Mouse (Mus musculus) forebrain, embryonic 15.5 days (tissue): ENCODE measurements around the gene Krtap5-1. TPM values are rescaled to one million over a fixed set of nuclear protein-coding genes. Genes with fewer than 3 reads are reported as not detected.
"Not testable (repeated sequence)": the region's sequence is repeated elsewhere in the genome, so short reads cannot be mapped to it uniquely, and the experiment has no call there.

ENCODE experiments used
- ATAC-seq: fragments of 200-750 bp; cut with Nextera tagmentation; replicated peaks from 2 replicates; pipeline ENCODE4 v1.8.0; 2017; ENCODE audit warnings: mild to moderate bottlenecking, moderate TSS enrichment, moderate library complexity
- H3K27ac ChIP-seq: fragments of 300-500 bp; sonication (generic); replicated peaks from 2 replicates; pipeline ENCODE4 v1.5.1; 2015; ENCODE audit warnings: mild to moderate bottlenecking, inconsistent platforms
- H3K27me3 ChIP-seq: fragments of 300-500 bp; sonication (generic); 2 replicates; pipeline ENCODE4 v1.6.1; 2015; ENCODE audit warnings: inconsistent platforms
- H3K36me3 ChIP-seq: fragments of 300-500 bp; sonication (generic); 2 replicates; pipeline ENCODE4 v1.6.1; 2015; ENCODE audit warnings: mild to moderate bottlenecking, inconsistent platforms
- H3K4me1 ChIP-seq: fragments of 300-500 bp; sonication (generic); 2 replicates; pipeline ENCODE4 v1.6.1; 2015; ENCODE audit warnings: inconsistent platforms
- H3K4me2 ChIP-seq: fragments of 300-500 bp; sonication (generic); replicated peaks from 2 replicates; pipeline ENCODE4 v1.6.1; 2015; ENCODE audit warnings: mild to moderate bottlenecking, inconsistent platforms
- H3K4me3 ChIP-seq: fragments of 300-500 bp; sonication (generic); 2 replicates; pipeline ENCODE4 v1.5.1; 2015; ENCODE audit warnings: mild to moderate bottlenecking, inconsistent platforms
- H3K9ac ChIP-seq: fragments of 300-500 bp; sonication (generic); replicated peaks from 2 replicates; pipeline ENCODE4 v1.6.1; 2015; ENCODE audit warnings: mild to moderate bottlenecking, inconsistent platforms
- H3K9me3 ChIP-seq: fragments of 300-500 bp; sonication (generic); 2 replicates; pipeline ENCODE4 v1.6.1; 2016; ENCODE audit warnings: inconsistent platforms
- WGBS: fragments of 180-500 bp; shearing (Covaris S2); methylation state at CpG from one replicate; pipeline ENCODE4 v1.1.7; 2015; ENCODE audit warnings: mixed read lengths; 5-methylcytosine and 5-hydroxymethylcytosine counted together
- polyA plus RNA-seq: library from polyadenylated mRNA; unstranded; fragments of >200 nt; fragmentation: Nextera tagmentation; extraction: Ambion mirVana; gene quantifications from 2 replicates; pipeline ENCODE4 v1.2.1, GENCODE M21; 2015

Krtap5-1 gene
- polyA plus RNA-seq, 1 experiment from 2014 or later, result not detected

GRCm38 (mm10) chr7:142323396-142324117 is 26.6 kb upstream of the Krtap5-1 start:
- Histone ChIP-seq H3K4me1 (0 out of 2 replicates have a peak, but pooled peaks cover 3% of the 10 kb centered on the region), H3K27ac (no peak overlapping the region), H3K36me3 (no peaks in the 10 kb centered on the region), H3K27me3 (no peaks in the 10 kb centered on the region), H3K9ac (no peak overlapping the region), H3K9me3 (no peaks in the 10 kb centered on the region), H3K4me3 (no peak overlapping the region), H3K4me2 (no peak overlapping the region)
- WGBS, result 84% methylated on average over 12 of the region's 12 CpGs
- ATAC-seq, result no peak

- no peak overlapping the region for H3K9ac ChIP-seq
- no peak for ATAC-seq
- 93% methylated on average over 6 of the region's 6 CpGs for WGBS
- H3K4me3 ChIP-seq, result no peak overlapping the region
- H3K4me2 ChIP-seq, result no peak overlapping the region
- no peaks in the 10 kb centered on the region for H3K27me3 ChIP-seq
- H3K36me3 ChIP-seq, result no peaks in the 10 kb centered on the region
- 0 out of 2 replicates have a peak, but pooled peaks cover 3% of the 10 kb centered on the region for H3K4me1 ChIP-seq
- H3K27ac ChIP-seq, result no peak overlapping the region
- H3K9me3 ChIP-seq, result no peaks in the 10 kb centered on the region
Observed at GRCm38 (mm10) chr7:142322641-142323040, 25.7 kb upstream of the Krtap5-1 start.

GRCm38 (mm10) chr7:142321637-142322306 is 24.9 kb upstream of the Krtap5-1 start:
- H3K4me2 ChIP-seq, H3K27me3 ChIP-seq, H3K27ac ChIP-seq, H3K4me3 ChIP-seq, H3K4me1 ChIP-seq, H3K36me3 ChIP-seq, H3K9me3 ChIP-seq, H3K9ac ChIP-seq, ATAC-seq: not testable (repeated sequence)
- WGBS, result 26% methylated on average over 5 of the region's 10 CpGs

GRCm38 (mm10) chr7:142320906-142321305 is 24.0 kb upstream of the Krtap5-1 start:
- Histone ChIP-seq H3K4me1 (0 out of 2 replicates have a peak, but pooled peaks cover 3% of the 10 kb centered on the region), H3K27me3 (no peaks in the 10 kb centered on the region), H3K4me2 (no peak overlapping the region), H3K4me3 (no peak overlapping the region), H3K9me3 (no peaks in the 10 kb centered on the region), H3K27ac (no peak overlapping the region), H3K36me3 (no peaks in the 10 kb centered on the region), H3K9ac (no peak overlapping the region)
- WGBS, result 55% methylated on average over 2 of the region's 2 CpGs
- no peak for ATAC-seq

GRCm38 (mm10) chr7:142319124-142319523 is 22.2 kb upstream of the Krtap5-1 start:
- no peak overlapping the region for H3K9ac ChIP-seq
- H3K9me3 ChIP-seq, result no peaks in the 10 kb centered on the region
- no peak overlapping the region for H3K27ac ChIP-seq
- WGBS, result 60% methylated on average over 11 of the region's 11 CpGs
- ATAC-seq, result no peak
- no peaks in the 10 kb centered on the region for H3K36me3 ChIP-seq
- no peak overlapping the region for H3K4me3 ChIP-seq
- H3K27me3 ChIP-seq, result no peaks in the 10 kb centered on the region
- no peak overlapping the region for H3K4me2 ChIP-seq
- 0 out of 2 replicates have a peak, but pooled peaks cover 6% of the 10 kb centered on the region for H3K4me1 ChIP-seq

- Histone ChIP-seq H3K4me3 (no peak overlapping the region), H3K9me3 (no peaks in the 10 kb centered on the region), H3K9ac (no peak overlapping the region), H3K36me3 (no peaks in the 10 kb centered on the region), H3K4me2 (no peak overlapping the region), H3K27me3 (no peaks in the 10 kb centered on the region), H3K27ac (no peak overlapping the region), H3K4me1 (0 out of 2 replicates have a peak, but pooled peaks cover 6% of the 10 kb centered on the region)
- 87% methylated on average over 5 of the region's 5 CpGs for WGBS
- no peak for ATAC-seq
Observed at GRCm38 (mm10) chr7:142317216-142317615, 20.3 kb upstream of the Krtap5-1 start.

- Histone ChIP-seq H3K36me3 (no peaks in the 10 kb centered on the region), H3K27me3 (no peaks in the 10 kb centered on the region), H3K4me3 (no peak overlapping the region), H3K9me3 (no peaks in the 10 kb centered on the region), H3K4me1 (0 out of 2 replicates have a peak, but pooled peaks cover 6% of the 10 kb centered on the region), H3K4me2 (no peak overlapping the region), H3K27ac (no peak overlapping the region), H3K9ac (no peak overlapping the region)
- peak; percentile 43; the same call in 1 of the 2 replicates for ATAC-seq
- WGBS, result 47% methylated on average over 6 of the region's 6 CpGs
Observed at GRCm38 (mm10) chr7:142316558-142316957, 19.6 kb upstream of the Krtap5-1 start.

GRCm38 (mm10) chr7:142314600-142315285 is 17.8 kb upstream of the Krtap5-1 start:
- no peak overlapping the region for H3K9ac ChIP-seq
- WGBS, result 47% methylated on average over 5 of the region's 5 CpGs
- H3K4me3 ChIP-seq, result no peak overlapping the region
- no peaks in the 10 kb centered on the region for H3K9me3 ChIP-seq
- H3K27ac ChIP-seq, result no peak overlapping the region
- no peak for ATAC-seq
- no peak overlapping the region for H3K4me2 ChIP-seq
- H3K4me1 ChIP-seq, result 0 out of 2 replicates have a peak, but pooled peaks cover 6% of the 10 kb centered on the region
- H3K36me3 ChIP-seq, result no peaks in the 10 kb centered on the region
- H3K27me3 ChIP-seq, result no peaks in the 10 kb centered on the region

- H3K27ac ChIP-seq, H3K4me3 ChIP-seq, H3K4me1 ChIP-seq, ATAC-seq, H3K4me2 ChIP-seq, H3K9me3 ChIP-seq, H3K27me3 ChIP-seq, H3K9ac ChIP-seq, H3K36me3 ChIP-seq: not testable (repeated sequence)
- WGBS, result 89% methylated on average over 1 of the region's 1 CpGs
Observed at GRCm38 (mm10) chr7:142303929-142304328, 7.0 kb upstream of the Krtap5-1 start.

- WGBS, result 71% methylated on average over 3 of the region's 3 CpGs
- ATAC-seq, result no peak
- H3K27me3 ChIP-seq, result no peaks in the 10 kb centered on the region; the same call in 1 of the 2 replicates
- H3K4me1 ChIP-seq, result no peaks in the 10 kb centered on the region
- no peak within 1 kb of the TSS for H3K4me2 ChIP-seq
- H3K9me3 ChIP-seq, result no peaks in the 10 kb centered on the region
- H3K4me3 ChIP-seq, result no peak within 1 kb of the TSS
- H3K9ac ChIP-seq, result no peak within 1 kb of the TSS
- H3K27ac ChIP-seq, result no peak within 1 kb of the TSS
- no peaks in the 10 kb centered on the region for H3K36me3 ChIP-seq
Observed at GRCm38 (mm10) chr7:142303249-142303648, 6.3 kb upstream of the Krtap5-1 start, which contains the start of gene Krtap5-4. Gene Krtap5-4, plus strand, starts transcription at chr7:142303549.

GRCm38 (mm10) chr7:142296108-142296507 is 810 bp downstream of the Krtap5-1 start:
- not testable (repeated sequence) for H3K4me1 ChIP-seq, H3K4me3 ChIP-seq, ATAC-seq, H3K36me3 ChIP-seq, H3K27me3 ChIP-seq, H3K9ac ChIP-seq, H3K4me2 ChIP-seq, H3K27ac ChIP-seq, H3K9me3 ChIP-seq
- WGBS, result 40% methylated on average over 4 of the region's 4 CpGs

GRCm38 (mm10) chr7:142295418-142295817 is 1.5 kb downstream of the Krtap5-1 start:
- H3K9ac ChIP-seq, result no peak overlapping the region
- no peaks in the 10 kb centered on the region for H3K4me1 ChIP-seq
- H3K9me3 ChIP-seq, result no peaks in the 10 kb centered on the region
- no peak overlapping the region for H3K4me2 ChIP-seq
- H3K27me3 ChIP-seq, result no peaks in the 10 kb centered on the region; the same call in 1 of the 2 replicates
- no peak for ATAC-seq
- no peak overlapping the region for H3K4me3 ChIP-seq
- H3K27ac ChIP-seq, result no peak overlapping the region
- H3K36me3 ChIP-seq, result no peaks in the 10 kb centered on the region
